Mouse (Mus musculus): ENCODE measurements around the gene Eva1b. TPM values are rescaled to one million over a fixed set of nuclear protein-coding genes. Genes with fewer than 3 reads are reported as not detected.

Eva1b gene
- polyA plus RNA-seq, 1 experiment: 57.5 TPM

DNA sequence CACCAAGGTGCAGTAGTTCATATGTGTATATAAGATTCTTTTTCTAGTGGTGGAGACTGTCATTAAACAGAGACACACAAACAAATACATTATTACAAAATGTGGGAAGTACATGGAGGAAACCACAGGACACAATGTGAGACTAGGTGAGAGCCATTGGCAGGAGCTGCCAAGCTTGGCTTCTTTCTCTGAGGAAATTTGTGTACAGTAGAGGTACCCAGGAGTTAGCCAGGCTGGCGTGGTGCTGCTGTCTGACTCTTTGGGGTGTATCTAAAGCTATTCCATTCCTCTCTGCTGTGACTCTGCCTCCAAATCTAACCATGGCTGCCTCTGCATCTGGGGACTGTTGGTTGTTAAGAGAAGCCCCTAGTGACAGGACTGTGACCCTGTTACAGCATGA, 28.5 kb upstream of the Eva1b start:
- 83% methylated on average over 1 of the region's 1 CpGs for WGBS
- no peaks in the 10 kb centered on the region for H3K4me1 ChIP-seq (ENCODE audit: control insufficient read depth, insufficient read depth, insufficient read length)
- H3K4me3 ChIP-seq (ENCODE audit: extremely low read depth, insufficient read depth, insufficient read length): no peak overlapping the region
- no peak for DNase-seq (ENCODE audit: low read depth in 1 of 2, low spot score in 2 of 2)
- peaks cover 2% of the 10 kb centered on the region; the same call in 1 of the 2 replicates for H3K36me3 ChIP-seq (ENCODE audit: control insufficient read depth, insufficient read depth, low read length)
- no peak overlapping the region for H3K27ac ChIP-seq (ENCODE audit: insufficient read depth, low read length)
- TF ChIP-seq POLR2A (IDR thresholded peaks at IDR 0.05; ENCODE audit: low read depth, low read length) (no peak), CTCF (IDR thresholded peaks at IDR 0.05; ENCODE audit: extremely low read depth, insufficient read depth, insufficient read length, insufficient replicate concordance) (no peak)
- H3K27me3 ChIP-seq (ENCODE audit: control insufficient read depth, insufficient read depth, low read length): no peaks in the 10 kb centered on the region

- WGBS: 85% methylated on average over 5 of the region's 5 CpGs
- H3K4me3 ChIP-seq (ENCODE audit: extremely low read depth, insufficient read depth, insufficient read length): no peak overlapping the region
- no peaks in the 10 kb centered on the region for H3K4me1 ChIP-seq (ENCODE audit: control insufficient read depth, insufficient read depth, insufficient read length)
- no peaks in the 10 kb centered on the region for H3K27me3 ChIP-seq (ENCODE audit: control insufficient read depth, insufficient read depth, low read length)
- H3K36me3 ChIP-seq (ENCODE audit: control insufficient read depth, insufficient read depth, low read length): peaks cover 10% of the 10 kb centered on the region
- TF ChIP-seq POLR2A (IDR thresholded peaks at IDR 0.05; ENCODE audit: low read depth, low read length) (no peak), CTCF (IDR thresholded peaks at IDR 0.05; ENCODE audit: extremely low read depth, insufficient read depth, insufficient read length, insufficient replicate concordance) (no peak)
- DNase-seq (ENCODE audit: low read depth in 1 of 2, low spot score in 2 of 2): no peak
- no peak overlapping the region for H3K27ac ChIP-seq (ENCODE audit: insufficient read depth, low read length)
These were observed 27.5 kb upstream of the Eva1b start for GRCm38 (mm10) chr4:126120052-126120451.

GRCm38 (mm10) chr4:126120506-126120905, 27.0 kb upstream of the Eva1b start:
- TF ChIP-seq CTCF (IDR thresholded peaks at IDR 0.05; ENCODE audit: extremely low read depth, insufficient read depth, insufficient read length, insufficient replicate concordance) (no peak), POLR2A (IDR thresholded peaks at IDR 0.05; ENCODE audit: low read depth, low read length) (no peak)
- Histone ChIP-seq H3K4me3 (ENCODE audit: extremely low read depth, insufficient read depth, insufficient read length) (no peak overlapping the region), H3K27ac (ENCODE audit: insufficient read depth, low read length) (no peak overlapping the region), H3K4me1 (ENCODE audit: control insufficient read depth, insufficient read depth, insufficient read length) (no peaks in the 10 kb centered on the region), H3K27me3 (ENCODE audit: control insufficient read depth, insufficient read depth, low read length) (no peaks in the 10 kb centered on the region), H3K36me3 (ENCODE audit: control insufficient read depth, insufficient read depth, low read length) (peaks cover 12% of the 10 kb centered on the region)
- 87% methylated on average over 2 of the region's 2 CpGs for WGBS
- no peak for DNase-seq (ENCODE audit: low read depth in 1 of 2, low spot score in 2 of 2)

DNA sequence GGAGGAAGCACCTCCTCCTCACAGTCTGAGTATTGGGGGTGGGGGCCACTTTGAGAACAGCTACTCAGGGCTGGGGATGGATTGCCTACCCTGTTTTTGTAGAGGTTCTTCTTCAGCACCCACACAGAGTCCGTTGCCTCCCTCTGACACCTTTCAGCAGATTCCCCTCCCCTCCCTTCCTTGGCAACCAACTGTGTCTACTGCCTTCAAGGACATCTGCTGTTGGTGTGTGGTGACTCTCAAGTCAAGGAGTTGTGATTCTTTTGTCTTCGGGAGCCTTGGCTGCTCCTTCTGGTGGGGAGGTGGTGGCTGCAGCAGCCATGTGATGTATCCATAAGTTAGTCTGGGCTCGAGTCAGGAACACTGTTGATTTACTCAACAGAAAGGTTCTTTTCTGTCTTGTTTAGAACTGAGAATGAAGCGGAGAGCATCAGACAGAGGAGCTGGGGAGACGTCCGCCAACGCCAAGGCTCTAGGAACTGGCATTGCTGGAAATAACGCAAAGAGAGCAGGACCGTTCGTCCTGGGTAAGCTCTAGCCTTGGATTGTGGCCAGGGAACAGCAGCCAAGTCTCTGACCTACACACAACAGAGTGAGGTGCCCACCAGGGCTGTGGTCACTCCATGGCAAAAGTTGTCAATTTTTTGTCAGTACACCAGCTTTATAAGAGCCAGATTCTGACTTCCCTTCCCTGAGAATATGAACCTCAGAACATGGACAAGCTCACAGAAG, 24.1 kb upstream of the Eva1b start:
- Histone ChIP-seq H3K36me3 (ENCODE audit: control insufficient read depth, insufficient read depth, low read length) (peaks cover 19% of the 10 kb centered on the region), H3K4me3 (ENCODE audit: extremely low read depth, insufficient read depth, insufficient read length) (no peak overlapping the region), H3K4me1 (ENCODE audit: control insufficient read depth, insufficient read depth, insufficient read length) (no peaks in the 10 kb centered on the region), H3K27me3 (ENCODE audit: control insufficient read depth, insufficient read depth, low read length) (no peaks in the 10 kb centered on the region), H3K27ac (ENCODE audit: insufficient read depth, low read length) (no peak overlapping the region)
- DNase-seq (ENCODE audit: low read depth in 1 of 2, low spot score in 2 of 2): no peak
- no peak for TF ChIP-seq POLR2A (IDR thresholded peaks at IDR 0.05; ENCODE audit: low read depth, low read length)
- TF ChIP-seq CTCF (IDR thresholded peaks at IDR 0.05; ENCODE audit: extremely low read depth, insufficient read depth, insufficient read length, insufficient replicate concordance): no peak
- 88% methylated on average over 10 of the region's 10 CpGs for WGBS

DNA sequence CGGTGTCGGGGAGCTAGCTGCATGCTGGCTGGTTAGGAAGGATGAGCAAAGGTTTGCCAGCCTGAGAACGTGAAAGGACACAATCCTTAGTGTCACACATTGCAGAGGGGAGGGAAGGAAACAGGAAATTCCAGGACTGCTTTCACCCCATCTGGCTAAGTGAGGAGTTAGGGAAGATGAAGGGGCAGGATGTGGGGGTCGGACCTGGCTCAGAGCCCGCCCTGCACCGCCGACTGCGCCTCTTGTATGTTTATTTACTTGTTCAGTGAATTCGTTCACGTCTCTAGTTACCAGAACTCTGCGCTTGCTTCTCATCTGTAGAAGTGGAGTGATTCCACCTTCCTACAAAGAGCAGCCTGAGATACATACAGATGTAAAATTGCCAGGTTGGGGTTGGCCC, 17.0 kb upstream of the Eva1b start:
- Histone ChIP-seq H3K27ac (ENCODE audit: insufficient read depth, low read length) (no peak overlapping the region; the same call in 1 of the 2 replicates), H3K36me3 (ENCODE audit: control insufficient read depth, insufficient read depth, low read length) (peaks cover 34% of the 10 kb centered on the region), H3K4me3 (ENCODE audit: extremely low read depth, insufficient read depth, insufficient read length) (no peak overlapping the region), H3K27me3 (ENCODE audit: control insufficient read depth, insufficient read depth, low read length) (no peaks in the 10 kb centered on the region), H3K4me1 (ENCODE audit: control insufficient read depth, insufficient read depth, insufficient read length) (no peaks in the 10 kb centered on the region)
- WGBS: 83% methylated on average over 11 of the region's 11 CpGs
- DNase-seq (ENCODE audit: low read depth in 1 of 2, low spot score in 2 of 2): no peak
- TF ChIP-seq CTCF (IDR thresholded peaks at IDR 0.05; ENCODE audit: extremely low read depth, insufficient read depth, insufficient read length, insufficient replicate concordance): no peak
- no peak for TF ChIP-seq POLR2A (IDR thresholded peaks at IDR 0.05; ENCODE audit: low read depth, low read length)

DNA sequence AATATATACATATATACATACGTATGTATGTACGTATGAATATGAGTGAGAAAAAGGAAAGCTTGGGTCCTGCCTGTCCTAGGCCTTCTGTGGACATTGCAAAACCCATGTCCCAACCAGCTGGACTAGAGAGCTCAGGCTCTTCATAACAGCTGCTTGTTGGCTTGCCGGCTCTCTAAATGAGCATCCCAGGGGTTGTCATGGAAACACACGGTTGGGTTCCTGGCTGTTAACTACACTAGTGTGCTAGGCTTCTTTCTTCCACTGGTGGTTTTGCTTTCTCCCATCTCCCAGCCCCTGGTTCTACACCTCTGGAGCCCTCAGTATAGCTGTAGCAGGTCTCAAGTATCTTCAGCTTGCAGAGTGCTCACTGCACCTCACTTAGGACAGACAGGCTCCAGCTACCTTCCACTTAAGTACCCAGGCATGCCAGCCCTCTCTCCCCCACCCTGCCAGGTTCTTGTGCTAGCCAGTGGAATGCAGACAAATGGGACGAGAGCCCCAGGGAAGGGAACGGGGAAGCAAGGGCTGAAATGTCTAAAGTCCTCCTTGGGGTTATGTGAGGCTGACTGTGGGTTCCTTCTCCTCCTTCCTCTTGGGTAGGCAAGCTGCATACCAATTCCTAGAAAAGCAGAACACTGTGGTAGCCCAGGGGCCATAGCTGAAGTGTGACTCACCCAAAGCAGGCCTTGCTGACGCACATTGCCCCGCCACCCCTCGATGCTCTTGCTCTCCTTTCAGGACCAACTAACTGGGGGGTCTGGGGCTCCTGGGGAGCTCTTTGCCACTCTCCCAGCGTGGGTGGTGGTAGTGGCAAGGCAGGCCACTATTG, 16.0 kb upstream of the Eva1b start:
- no peaks in the 10 kb centered on the region for H3K27me3 ChIP-seq (ENCODE audit: control insufficient read depth, insufficient read depth, low read length)

More for the DNA sequence above, 16.0 kb upstream of the Eva1b start:
- WGBS: 63% methylated on average over 10 of the region's 10 CpGs
- no peak for DNase-seq (ENCODE audit: low read depth in 1 of 2, low spot score in 2 of 2)
- Histone ChIP-seq H3K4me3 (ENCODE audit: extremely low read depth, insufficient read depth, insufficient read length) (no peak overlapping the region), H3K36me3 (ENCODE audit: control insufficient read depth, insufficient read depth, low read length) (peaks cover 31% of the 10 kb centered on the region), H3K27ac (ENCODE audit: insufficient read depth, low read length) (peak overlapping the region; percentile 54), H3K4me1 (ENCODE audit: control insufficient read depth, insufficient read depth, insufficient read length) (no peaks in the 10 kb centered on the region)
- TF ChIP-seq POLR2A (IDR thresholded peaks at IDR 0.05; ENCODE audit: low read depth, low read length) (no peak), CTCF (IDR thresholded peaks at IDR 0.05; ENCODE audit: extremely low read depth, insufficient read depth, insufficient read length, insufficient replicate concordance) (no peak)

Measured in spleen, adult 2 months (tissue).